Mouse (Mus musculus) cerebellum, adult 11 months (tissue): ENCODE results near the gene Ttll12.
A peak's percentile ranks its signal among the peaks of the same experiment; 100 is the strongest.

Experiments used
- DNase-seq: peaks from one replicate; pipeline ENCODE4 v3.0.0; 2022

Gene Ttll12

DNA sequence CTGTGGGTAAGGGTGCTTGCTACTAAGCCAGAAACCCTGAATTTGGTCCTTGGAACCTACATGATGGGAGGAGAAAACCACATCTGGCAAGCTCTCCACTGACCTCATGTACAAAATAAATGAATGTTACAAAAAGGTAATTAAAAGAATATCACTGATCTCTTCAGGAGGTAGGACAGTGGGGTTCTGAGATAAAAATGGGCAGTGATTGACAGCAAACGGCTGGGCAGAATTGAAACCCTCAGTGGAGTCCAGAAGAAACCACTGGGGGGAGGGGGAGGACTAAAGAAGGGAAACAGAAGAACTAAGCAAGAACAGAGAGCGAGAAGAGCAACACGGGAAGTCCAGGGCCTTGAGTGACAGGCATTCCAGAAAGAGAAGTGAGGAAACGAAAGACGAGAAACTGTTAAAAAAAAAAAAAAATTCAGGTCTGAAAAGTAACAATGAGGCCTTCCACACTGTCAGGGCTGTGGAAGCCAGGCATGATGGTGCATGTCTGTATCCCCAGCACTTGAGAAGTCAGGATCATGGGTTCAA, 33.9 kb downstream of the Ttll12 start:
- no peak for DNase-seq

DNA sequence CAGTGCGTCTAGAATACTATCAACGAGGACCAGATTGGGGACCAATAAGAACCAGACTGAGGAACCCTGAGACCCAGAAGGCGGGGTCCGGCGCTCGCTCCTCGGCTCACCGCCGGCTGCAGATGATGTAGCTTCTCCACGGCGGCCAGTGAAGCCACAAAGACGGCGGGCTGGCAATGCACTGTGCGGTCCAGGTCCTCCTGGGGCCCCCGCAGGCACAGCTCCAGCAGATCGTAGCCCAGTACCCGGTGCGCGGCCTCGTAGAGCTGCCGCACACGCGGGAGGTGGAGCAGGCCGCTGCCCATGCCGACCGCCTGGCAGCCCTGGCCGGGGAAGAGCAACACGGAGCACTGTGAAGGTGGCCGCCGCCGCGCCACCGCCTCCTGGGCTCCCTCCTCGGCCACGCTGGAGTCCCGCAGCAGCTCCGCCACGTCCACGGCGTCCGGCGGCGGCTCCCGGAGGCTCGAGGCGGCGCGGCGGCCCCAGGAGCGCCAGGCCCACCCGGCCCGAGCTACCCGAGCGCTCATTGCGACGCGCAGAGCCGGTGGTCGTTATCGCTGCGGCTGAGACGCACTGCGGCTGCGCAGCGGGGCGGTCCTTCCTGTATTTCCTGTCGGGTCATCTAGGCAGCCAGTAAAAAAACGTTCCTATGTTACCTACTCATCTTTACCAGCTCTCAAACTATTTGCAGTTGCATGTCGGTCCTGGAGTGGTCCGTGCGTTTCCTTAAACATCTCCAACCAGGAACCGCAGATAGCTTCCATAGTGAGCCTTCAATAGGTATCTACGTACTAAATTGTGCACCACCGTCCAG, 39.6 kb downstream of the Ttll12 start:
- DNase-seq = peak; percentile 81

DNA sequence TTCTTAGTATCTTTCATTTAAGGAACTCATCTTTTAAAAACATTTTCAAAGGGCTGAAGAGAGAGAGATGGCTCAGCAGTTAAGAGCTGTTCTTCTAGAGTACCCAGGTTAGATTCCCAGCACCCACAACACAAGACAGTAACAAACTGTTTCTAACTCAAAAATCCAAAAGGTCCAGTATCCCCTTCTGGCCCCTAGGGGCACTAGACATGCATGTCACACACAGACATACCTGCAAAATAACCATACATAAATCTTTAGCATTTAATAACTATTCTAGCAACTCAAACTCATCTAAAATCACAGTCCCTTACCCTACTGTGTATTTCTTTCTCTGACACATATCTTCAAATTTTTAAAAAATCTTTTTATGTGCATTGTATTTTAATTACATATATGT, 41.1 kb downstream of the Ttll12 start:
- DNase-seq = no peak

DNA sequence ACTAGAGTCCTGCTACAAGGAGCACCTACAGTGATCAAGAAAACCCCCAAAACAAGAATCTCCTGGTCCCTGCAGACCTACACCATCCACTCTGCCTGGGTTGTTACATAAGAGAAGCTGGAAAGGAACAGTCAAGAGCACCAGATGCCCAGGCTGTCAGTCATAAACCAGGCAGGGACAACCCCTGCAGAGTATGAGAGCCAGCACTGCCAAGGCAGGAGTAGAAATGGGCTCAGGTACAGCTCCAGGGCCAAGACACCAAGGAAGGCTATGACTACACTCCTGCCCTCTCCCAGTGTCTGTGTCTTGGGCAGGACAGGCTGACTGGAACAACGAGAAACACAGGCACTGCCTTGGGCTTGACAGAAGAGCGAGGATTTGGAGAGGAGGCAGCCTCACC, 44.8 kb downstream of the Ttll12 start:
- no peak for DNase-seq

- DNase-seq = no peak
Observed at GRCm38 (mm10) chr15:83547144-83547543, 47.8 kb downstream of the Ttll12 start.

GRCm38 (mm10) chr15:83546029-83546428, 48.9 kb downstream of the Ttll12 start:
- DNase-seq = no peak

GRCm38 (mm10) chr15:83541647-83542287, 53.2 kb downstream of the Ttll12 start:
- no peak for DNase-seq

DNA sequence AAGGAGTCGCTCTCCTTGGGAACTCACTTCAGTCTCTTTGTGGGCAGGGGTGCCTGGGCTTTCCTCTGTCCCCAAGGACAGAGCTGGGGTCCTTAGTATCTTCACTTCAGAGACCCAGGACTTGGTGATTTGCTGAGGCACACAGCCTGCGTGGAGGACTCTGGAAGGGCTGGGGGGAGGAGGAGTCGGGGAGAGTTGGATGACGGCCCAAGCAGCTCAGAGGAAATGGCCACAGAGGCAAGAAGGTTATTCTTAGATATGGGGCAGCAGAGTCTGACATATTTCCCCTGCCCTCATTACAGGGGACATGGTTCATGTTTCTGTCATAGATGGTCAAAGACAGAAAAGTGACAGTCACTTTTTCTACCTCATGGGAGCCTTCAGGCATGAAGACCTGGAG, 55.1 kb downstream of the Ttll12 start:
- no peak for DNase-seq

DNA sequence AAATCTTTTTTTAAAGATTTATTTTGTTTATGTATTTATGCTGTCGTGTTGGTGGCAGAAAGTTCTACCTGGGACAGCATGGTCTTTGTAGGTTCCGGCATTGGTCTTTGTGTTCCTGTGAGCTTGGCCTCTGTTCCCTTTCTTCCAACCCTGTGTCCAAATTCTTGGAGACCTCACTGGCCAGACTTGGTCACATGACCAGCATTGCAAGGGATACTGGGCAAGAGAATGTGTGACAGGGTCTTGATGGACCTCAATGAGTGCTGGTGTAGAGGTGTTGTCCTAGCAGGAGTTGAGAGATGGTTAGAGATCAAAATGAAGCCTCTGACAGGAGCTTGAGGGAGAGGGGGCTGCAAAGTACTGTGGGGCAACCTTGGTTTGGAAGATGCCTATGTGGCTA, 56.1 kb downstream of the Ttll12 start:
- no peak for DNase-seq

GRCm38 (mm10) chr15:83535890-83536231, 59.1 kb downstream of the Ttll12 start:
- no peak for DNase-seq

GRCm38 (mm10) chr15:83534960-83535889, 59.7 kb downstream of the Ttll12 start:
- DNase-seq = no peak

GRCm38 (mm10) chr15:83532606-83533005, 62.4 kb downstream of the Ttll12 start:
- no peak for DNase-seq

DNA sequence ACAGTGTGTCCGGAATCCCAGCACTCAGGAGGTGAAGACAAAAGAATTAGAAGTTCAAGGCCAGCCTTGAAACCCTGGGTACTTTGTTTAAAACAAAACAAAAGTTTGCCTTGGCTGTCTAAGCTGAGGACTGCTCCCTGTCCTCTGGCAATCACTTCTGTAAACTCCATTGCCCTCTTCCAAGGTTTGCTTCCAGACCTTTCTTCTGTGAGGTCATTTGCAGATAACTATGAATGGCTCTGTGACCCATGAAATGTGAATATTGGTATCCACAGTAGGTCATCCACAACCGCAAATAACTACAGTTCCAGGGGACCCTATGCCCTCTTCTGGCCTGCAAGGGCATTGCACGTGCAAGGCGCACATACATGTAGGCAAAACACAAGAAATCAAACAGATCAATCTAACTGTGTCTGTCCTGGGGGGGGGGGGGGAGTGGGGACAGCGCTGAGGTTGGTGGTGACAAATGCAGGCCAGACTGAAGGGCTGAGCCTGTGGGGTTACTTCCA, 62.9 kb downstream of the Ttll12 start:
- DNase-seq = no peak

DNA sequence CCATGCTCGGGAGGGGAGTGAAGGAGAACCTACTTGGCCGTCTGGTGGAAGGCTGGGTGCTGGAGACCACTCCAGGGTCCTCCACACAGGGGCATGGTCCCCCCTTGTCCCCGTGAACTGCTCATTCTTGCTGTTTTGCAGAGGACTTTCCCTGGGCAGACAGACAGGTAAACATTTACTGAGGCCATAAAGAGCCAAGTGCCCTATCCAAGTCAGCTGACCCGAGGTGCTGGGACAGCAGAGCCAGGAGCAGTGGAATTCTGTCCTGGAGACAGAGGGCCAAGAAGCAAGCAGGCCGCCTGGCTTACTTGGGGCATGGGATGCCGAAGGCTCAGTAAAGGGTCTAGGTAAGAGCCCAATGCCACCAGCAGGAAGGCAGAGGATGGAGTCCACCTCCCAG, 64.3 kb downstream of the Ttll12 start:
- DNase-seq = no peak

DNA sequence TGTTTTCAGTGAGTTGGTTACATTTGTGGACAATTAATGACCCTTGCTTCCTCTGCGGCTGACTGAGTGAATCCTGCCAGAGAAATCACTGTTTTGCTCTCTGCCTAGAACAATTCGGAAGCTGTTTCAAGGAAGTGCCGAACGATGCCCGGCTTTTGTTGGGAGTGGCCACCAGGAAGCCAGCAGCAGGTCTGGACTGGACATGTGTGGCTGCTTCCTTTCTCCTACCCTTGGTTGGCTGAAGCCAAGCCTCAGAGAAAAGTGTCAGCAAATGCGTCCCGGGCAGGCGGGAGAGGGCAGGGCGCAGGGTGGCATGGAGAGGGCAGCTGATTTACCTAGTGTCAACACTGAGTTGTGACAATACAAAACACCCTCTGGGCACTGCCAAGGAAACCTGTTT, 64.7 kb downstream of the Ttll12 start:
- no peak for DNase-seq

- DNase-seq = no peak
Observed at GRCm38 (mm10) chr15:83529765-83530164, 65.2 kb downstream of the Ttll12 start.

- DNase-seq = no peak
Observed at GRCm38 (mm10) chr15:83528892-83529291, 66.1 kb downstream of the Ttll12 start.

DNA sequence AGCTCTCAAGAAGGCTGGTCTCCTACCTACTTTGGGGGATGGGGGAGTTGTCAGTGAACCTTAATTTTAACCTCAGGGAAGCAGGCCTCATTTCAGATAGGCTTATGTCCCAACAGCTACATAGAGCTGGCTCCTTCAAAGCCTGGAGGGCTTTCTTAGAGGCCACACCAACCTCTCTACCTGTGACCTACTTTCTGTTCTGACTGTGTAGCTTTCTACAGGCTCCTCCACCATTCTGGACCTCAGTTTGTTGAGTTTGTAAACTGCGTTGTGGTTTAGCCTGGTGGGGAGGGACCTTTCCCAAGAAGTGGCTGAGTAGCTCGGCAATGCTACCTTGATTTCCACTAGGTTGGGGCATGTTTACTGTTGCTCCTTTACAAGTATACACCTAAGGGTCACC, 67.2 kb downstream of the Ttll12 start:
- DNase-seq = no peak

DNA sequence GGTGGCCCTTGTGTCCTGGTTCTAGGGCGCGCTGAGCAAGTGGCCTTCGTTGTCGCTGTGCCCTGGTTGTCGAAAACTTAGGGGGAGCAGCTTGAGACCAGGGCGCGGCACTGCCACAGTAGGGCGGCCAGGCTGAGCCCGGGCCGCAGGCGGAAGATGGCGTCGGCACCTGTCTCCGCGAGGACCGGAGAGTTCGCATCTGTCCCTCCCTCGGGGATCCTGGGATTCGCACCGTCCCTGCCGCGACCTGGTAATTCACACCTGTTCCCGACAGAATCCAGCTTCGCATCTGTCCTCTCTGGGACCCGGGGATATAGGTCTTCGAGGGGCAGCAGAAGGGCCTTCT, 67.9 kb downstream of the Ttll12 start:
- no peak for DNase-seq

GRCm38 (mm10) chr15:83526424-83527091, 68.4 kb downstream of the Ttll12 start, which contains the start of gene Bik:
Bik (plus strand) TSS chr15:83526862.
- DNase-seq = no peak
